In genomic region chr16:65441954-65442353, GRCm38 (mm10) we compare ENCODE assay signal across 17 mouse cellular contexts.
"Had no signal": no experiment of that assay in that cellular context is flagged by ENCODE, and none has a peak within 500 bp of the region (broad histone marks: within the 10 kb centered on the region; RNA-seq: fewer than 3 reads in every experiment).

No protein-coding gene starts in this region.

- DNase-seq: liver; liver, embryonic 13.5 days; lung, adult 18-20 months; lung, embryonic 14.5 days; lung, postnatal 10 days; lung, postnatal 4 days; right cerebral cortex, postnatal 14 days; thymus, adult 2 months; thymus, postnatal 25 days; thymus, postnatal 4 days had no signal

- H3K9me3 ChIP-seq: liver, embryonic 13.5 days; liver, embryonic 15.5 days; midbrain, embryonic 13.5 days; midbrain, embryonic 15.5 days; stomach, embryonic 15.5 days had no signal

- H3K27me3 ChIP-seq: liver, embryonic 13.5 days; liver, embryonic 15.5 days; midbrain, embryonic 13.5 days; midbrain, embryonic 15.5 days; stomach, embryonic 15.5 days had no signal

- H3K36me3 ChIP-seq: liver, embryonic 13.5 days; liver, embryonic 15.5 days; midbrain, embryonic 13.5 days; midbrain, embryonic 15.5 days; stomach, embryonic 15.5 days had no signal

- H3K27ac ChIP-seq: liver, embryonic 13.5 days; liver, embryonic 15.5 days; midbrain, embryonic 13.5 days; midbrain, embryonic 15.5 days; stomach, embryonic 15.5 days; stomach, postnatal 0 days had no signal

- H3K9ac ChIP-seq: liver, embryonic 13.5 days; liver, embryonic 15.5 days; lung, embryonic 14.5 days; midbrain, embryonic 13.5 days; midbrain, embryonic 15.5 days; stomach, embryonic 15.5 days had no signal

- H3K4me1 ChIP-seq: liver, embryonic 13.5 days; liver, embryonic 15.5 days; midbrain, embryonic 13.5 days; midbrain, embryonic 15.5 days; stomach, embryonic 15.5 days had no signal

- H3K4me3 ChIP-seq: liver, embryonic 13.5 days; liver, embryonic 15.5 days; midbrain, embryonic 13.5 days; midbrain, embryonic 15.5 days; stomach, embryonic 15.5 days had no signal

- H3K4me2 ChIP-seq: liver, embryonic 11.5 days; liver, embryonic 13.5 days; liver, embryonic 15.5 days; lung, embryonic 14.5 days; midbrain, embryonic 11.5 days; midbrain, embryonic 13.5 days; midbrain, embryonic 15.5 days; stomach, embryonic 15.5 days had no signal

- ATAC-seq: midbrain, embryonic 13.5 days; midbrain, embryonic 15.5 days had no signal
